ENCODE assay signal across 32 mouse cellular contexts in the genomic region with DNA sequence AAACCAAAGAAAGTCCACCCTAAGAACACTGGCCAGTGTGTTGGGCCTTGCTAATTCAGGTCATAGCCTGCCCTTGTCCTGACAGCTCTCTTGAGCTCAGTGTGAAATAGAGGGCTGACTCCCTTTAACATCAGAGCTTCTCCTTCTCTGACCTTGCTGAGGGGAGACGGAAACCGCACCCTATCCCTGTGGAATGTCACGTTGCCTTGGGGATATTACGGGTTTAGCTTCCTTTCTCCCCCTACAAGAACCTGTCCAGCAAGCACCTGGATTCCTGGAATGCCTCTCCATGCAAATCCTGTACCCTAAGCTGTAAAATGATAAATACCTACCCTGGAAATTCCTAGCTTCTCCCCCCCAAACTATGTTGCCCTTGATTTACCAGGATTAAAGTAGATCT. TPM values are rescaled to one million over a fixed set of nuclear protein-coding genes. Genes with fewer than 3 reads are reported as not detected.
A peak's percentile ranks its signal among the peaks of the same experiment; 100 is the strongest.
DNase-seq lines count a peak whose midpoint lies in the region; ATAC-seq lines count a peak whose summit lies in the region.
"Had no signal": no experiment of that assay in that cellular context is flagged by ENCODE, and none has a peak within 500 bp of the region (broad histone marks: within the 10 kb centered on the region; RNA-seq: fewer than 3 reads in every experiment).

No protein-coding gene starts in this region.

- H3K9me3 ChIP-seq in kidney, embryonic 15.5 days (replicated peaks) = no peaks in the 10 kb centered on the region
- H3K9me3 ChIP-seq in liver, embryonic 11.5 days (ENCODE audit: control insufficient read depth, low read length) = no peaks in the 10 kb centered on the region
- H3K9me3 ChIP-seq: limb, embryonic 15.5 days; liver, embryonic 15.5 days; midbrain, embryonic 12.5 days had no signal

- WGBS in kidney, embryonic 15.5 days = 84% methylated on average over 4 of the region's 4 CpGs
- WGBS in liver, embryonic 11.5 days = 88% methylated on average over 4 of the region's 4 CpGs

- H3K27me3 ChIP-seq in kidney, embryonic 15.5 days = peaks cover 20% of the 10 kb centered on the region
- no peaks in the 10 kb centered on the region for H3K27me3 ChIP-seq in liver, embryonic 11.5 days (replicated peaks; ENCODE audit: control insufficient read depth, insufficient read depth, low read length)
- H3K27me3 ChIP-seq: limb, embryonic 15.5 days; liver, embryonic 15.5 days had no signal

- H3K27ac ChIP-seq in kidney, embryonic 15.5 days = no peak overlapping the region
- no peak overlapping the region for H3K27ac ChIP-seq in liver, embryonic 11.5 days (ENCODE audit: low read depth, low read length)
- H3K27ac ChIP-seq: limb, embryonic 15.5 days; liver, embryonic 15.5 days; midbrain, embryonic 12.5 days had no signal

- no peak overlapping the region for H3K4me3 ChIP-seq in kidney, embryonic 15.5 days (replicated peaks)
- H3K4me3 ChIP-seq in liver, embryonic 11.5 days (ENCODE audit: low read depth, low read length) = no peak overlapping the region
- H3K4me3 ChIP-seq: limb, embryonic 15.5 days; liver, embryonic 15.5 days; midbrain, embryonic 12.5 days had no signal

- no peak overlapping the region for H3K9ac ChIP-seq in kidney, embryonic 15.5 days
- no peak overlapping the region for H3K9ac ChIP-seq in liver, embryonic 11.5 days (ENCODE audit: low read depth, low read length)
- H3K9ac ChIP-seq: forebrain, postnatal 0 days; limb, embryonic 15.5 days; liver, embryonic 15.5 days; midbrain, embryonic 12.5 days had no signal

- 0 out of 2 replicates have a peak, but pooled peaks cover 5% of the 10 kb centered on the region for H3K36me3 ChIP-seq in kidney, embryonic 15.5 days
- H3K36me3 ChIP-seq in liver, embryonic 11.5 days (ENCODE audit: control insufficient read depth, insufficient read depth, low read length) = no peaks in the 10 kb centered on the region; the same call in 1 of the 2 replicates
- H3K36me3 ChIP-seq: limb, embryonic 15.5 days; liver, embryonic 15.5 days; midbrain, embryonic 12.5 days had no signal

- peak; percentile 31 for DNase-seq in kidney, adult 9 months
- DNase-seq in ES-CJ7 (ENCODE audit: low read depth, low spot score) (peak; percentile 82), R1 (ENCODE audit: low read depth, low spot score) (peak; percentile 95)
- DNase-seq in kidney, postnatal 36 days = peak; percentile 2 to 11
- no peak for DNase-seq in heart, postnatal 25 days (ENCODE audit: low spot score)
- DNase-seq in liver, embryonic 11.5 days (ENCODE audit: low spot score) = no peak
- DNase-seq: adrenal gland, adult 8-10 months; cerebellum, adult 11-12 months; cerebellum, postnatal 10 days; forebrain, postnatal 0 days; gastrocnemius, postnatal 14 days; heart, adult 11 months; layer of hippocampus, adult 9-11 months; left cerebral cortex, postnatal 4 days; thymus, adult 2 months; thymus, postnatal 4 days had no signal

- no peak overlapping the region for H3K4me2 ChIP-seq in kidney, embryonic 15.5 days
- H3K4me2 ChIP-seq in liver, embryonic 11.5 days = no peak overlapping the region
- H3K4me2 ChIP-seq: heart, embryonic 11.5 days; limb, embryonic 15.5 days; liver, embryonic 15.5 days; midbrain, embryonic 12.5 days had no signal

- ATAC-seq in kidney, embryonic 15.5 days (replicated peaks; ENCODE audit: low FRiP score) = no peak
- no peak for ATAC-seq in liver, embryonic 11.5 days (replicated peaks; ENCODE audit: low FRiP score)
- ATAC-seq: activated CD4-positive, CD25-positive, alpha-beta regulatory T cell, adult 4 months; forebrain, postnatal 0 days had no signal

- no peaks in the 10 kb centered on the region for H3K4me1 ChIP-seq in kidney, embryonic 15.5 days
- H3K4me1 ChIP-seq in liver, embryonic 11.5 days (replicated peaks; ENCODE audit: control insufficient read depth, insufficient read depth, low read length) = no peaks in the 10 kb centered on the region
- H3K4me1 ChIP-seq: limb, embryonic 15.5 days; liver, embryonic 15.5 days; midbrain, embryonic 12.5 days had no signal

- intact Hi-C loops in heart, postnatal 25 days (cut with DNase I) = no loop called here

RNA-seq across cellular contexts. Expression of a gene that starts 9.5 kb away (rescaled TPM):
- 0.09 TPM in 1 of 2 replicates, not detected in the other for polyA plus RNA-seq in kidney, embryonic 15.5 days (2015; fragmentation: Nextera tagmentation; extraction: Ambion mirVana)
- not detected for total RNA-seq in heart, postnatal 25 days (2021)
- polyA plus RNA-seq in liver, embryonic 11.5 days (2014; fragmentation: Nextera tagmentation; extraction: Ambion mirVana) = 0.15 TPM in 1 of 2 replicates, not detected in the other
- total RNA-seq: forebrain, postnatal 0 days; gastrocnemius, postnatal 14 days; left cerebral cortex, postnatal 4 days; megakaryocyte progenitor cell, adult 5-6 weeks; monocyte, adult 5-6 weeks; neutrophil, adult 5-6 weeks had no signal
- polyA plus RNA-seq: activated CD4-positive, CD25-positive, alpha-beta regulatory T cell, adult 4 months; C2C12; forebrain, embryonic 11.5 days; forebrain, postnatal 0 days; heart, postnatal 0 days; hindbrain, embryonic 11.5 days; large intestine, adult 2 months; limb, embryonic 15.5 days; liver, embryonic 15.5 days; small intestine, adult 2 months; stomach, embryonic 16.5 days; thymus, adult 2 months had no signal

RNA-seq across cellular contexts. Expression of a gene that starts 33.0 kb away (rescaled TPM):
- polyA plus RNA-seq in kidney, embryonic 15.5 days (2015; fragmentation: Nextera tagmentation; extraction: Ambion mirVana) = 3.4 and 4.7 TPM in 2 replicates
- total RNA-seq in heart, postnatal 25 days (2021) = 1 to 10 TPM; 3.0 to 3.6 TPM
- 7.2 and 7.7 TPM in 2 replicates for polyA plus RNA-seq in liver, embryonic 11.5 days (2014; fragmentation: Nextera tagmentation; extraction: Ambion mirVana)

RNA-seq across cellular contexts. Expression of a gene that starts 46.0 kb away (rescaled TPM):
- 557 and 568 TPM in 2 replicates for polyA plus RNA-seq in kidney, embryonic 15.5 days (2015; fragmentation: Nextera tagmentation; extraction: Ambion mirVana)
- 100 to 1,000 TPM in 1 of 2 experiments, 10 to 100 TPM in 1; 89.8 to 107 TPM for total RNA-seq in heart, postnatal 25 days (2021)
- polyA plus RNA-seq in liver, embryonic 11.5 days (2014; fragmentation: Nextera tagmentation; extraction: Ambion mirVana) = 419 and 436 TPM in 2 replicates

Comparison
In these comparisons a context has a peak if more than half of its experiments do, and no peak if none do; other contexts are left out.
1. DNase-seq: peak in kidney, adult 9 months (single experiment), ES-CJ7 (single experiment), R1 (single experiment) and kidney, postnatal 36 days (2 of 2); none in heart, postnatal 25 days (single experiment) and liver, embryonic 11.5 days (single experiment).